Mouse (Mus musculus) E14TG2a.4 (cell line): ENCODE measurements at regions not wholly inside any gene's neighbourhood (a gene's known extent, or its start where the extent isn't known, plus 50 kb on each side); places are given as distances from the start of the nearest gene placed in this dataset.

Source experiments
- CTCF ChIP-seq: conservative IDR thresholded peaks from 2 replicates; pipeline ENCODE4 v1.5.1; 2014; ENCODE audit warnings: low read length
- NANOG ChIP-seq: IDR thresholded peaks from 2 replicates; pipeline ENCODE4 v1.6.1; 2014; ENCODE audit warnings: borderline replicate concordance, low read length, mixed read lengths

GRCm38 (mm10) chr7:113689131-113689530 lies 76.7 kb upstream of the Spon1 start:
- TF ChIP-seq CTCF (no peak), NANOG (no peak)
